Mouse (Mus musculus): ENCODE measurements around the gene Ccdc159. TPM values are rescaled to one million over a fixed set of nuclear protein-coding genes. Genes with fewer than 3 reads are reported as not detected.

Ccdc159 gene
- polyA plus RNA-seq, 1 experiment from 2014 or later: 3.5 TPM

DNA sequence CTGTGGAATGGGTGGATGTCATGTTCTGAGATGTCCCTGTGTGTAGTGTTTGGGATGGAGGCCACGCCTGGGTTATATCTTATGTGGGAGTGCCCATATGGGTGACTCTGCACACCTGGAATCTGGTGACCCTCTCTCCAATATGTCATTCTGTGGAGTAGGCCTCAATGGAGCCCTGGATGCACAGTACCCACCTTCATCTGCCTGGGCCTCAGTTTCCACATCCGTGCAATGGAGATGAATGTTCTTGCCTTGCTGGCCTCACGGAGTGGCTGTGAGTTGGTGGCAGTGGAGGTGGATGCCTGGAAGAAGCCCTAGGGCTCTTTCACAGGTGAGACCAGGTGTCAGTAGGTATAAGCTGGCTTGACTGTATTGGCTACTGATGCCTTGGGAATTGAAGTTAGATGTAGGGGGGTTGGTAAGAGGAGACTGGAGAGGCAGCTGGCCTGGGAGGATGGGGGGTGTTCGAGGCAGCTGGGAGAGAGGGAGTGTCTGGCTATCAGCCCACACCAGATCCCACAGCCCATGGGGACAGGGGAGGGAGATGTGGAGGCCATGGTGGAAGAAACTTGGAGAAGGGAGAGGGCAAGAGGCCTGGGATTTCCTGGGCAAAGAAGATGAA, 11.1 kb downstream of the Ccdc159 start:
- H3K9me3 ChIP-seq (ENCODE audit: control insufficient read depth, low read length): no peaks in the 10 kb centered on the region
- no peak overlapping the region for H3K4me2 ChIP-seq (ENCODE audit: low read depth, severe bottlenecking)
- WGBS: 80% methylated on average over 4 of the region's 4 CpGs
- H3K4me1 ChIP-seq (ENCODE audit: control insufficient read depth, insufficient read depth, low read length): no peaks in the 10 kb centered on the region
- no peak overlapping the region for H3K9ac ChIP-seq (ENCODE audit: low read length)
- ATAC-seq (ENCODE audit: insufficient number of reproducible peaks, low FRiP score, low TSS enrichment, low read depth) (no peak), DNase-seq (ENCODE audit: low spot score) (no peak)
- no peaks in the 10 kb centered on the region for H3K27me3 ChIP-seq (ENCODE audit: control insufficient read depth, insufficient read depth, low read length)
- H3K36me3 ChIP-seq (ENCODE audit: control insufficient read depth, insufficient read depth, low read length): no peaks in the 10 kb centered on the region
- no peak overlapping the region for H3K4me3 ChIP-seq (ENCODE audit: low read depth, low read length)
- H3K27ac ChIP-seq (replicated peaks; ENCODE audit: low read depth, low read length): no peak overlapping the region

DNA sequence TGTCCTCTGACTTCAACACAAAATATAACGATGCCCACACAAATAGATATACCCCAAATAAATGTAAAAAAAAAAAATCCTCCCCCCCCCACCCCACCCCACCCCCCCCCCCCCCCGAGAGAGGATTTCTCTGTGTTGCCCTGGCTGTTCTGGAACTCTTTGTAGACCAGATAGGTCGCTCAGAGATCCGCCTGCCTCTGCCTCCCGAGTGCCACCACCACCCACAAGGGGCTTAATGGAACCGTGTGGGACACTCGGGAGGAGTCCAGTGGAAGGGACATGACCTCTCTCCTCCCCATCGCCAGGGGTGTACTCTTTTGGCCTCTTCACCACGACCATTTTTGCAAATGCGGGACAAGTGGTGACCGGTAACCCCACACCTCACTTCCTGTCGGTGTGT, 15.8 kb downstream of the Ccdc159 start:
- Histone ChIP-seq H3K27ac (replicated peaks; ENCODE audit: low read depth, low read length) (no peak overlapping the region), H3K4me3 (ENCODE audit: low read depth, low read length) (no peak overlapping the region), H3K9ac (ENCODE audit: low read length) (no peak overlapping the region), H3K4me1 (ENCODE audit: control insufficient read depth, insufficient read depth, low read length) (0 out of 2 replicates have a peak, but pooled peaks cover 5% of the 10 kb centered on the region), H3K27me3 (ENCODE audit: control insufficient read depth, insufficient read depth, low read length) (peaks cover 9% of the 10 kb centered on the region), H3K36me3 (ENCODE audit: control insufficient read depth, insufficient read depth, low read length) (no peaks in the 10 kb centered on the region), H3K4me2 (ENCODE audit: low read depth, severe bottlenecking) (no peak overlapping the region), H3K9me3 (ENCODE audit: control insufficient read depth, low read length) (no peaks in the 10 kb centered on the region)
- 74% methylated on average over 11 of the region's 12 CpGs for WGBS
- ATAC-seq (ENCODE audit: insufficient number of reproducible peaks, low FRiP score, low TSS enrichment, low read depth) (no peak), DNase-seq (ENCODE audit: low spot score) (no peak)

DNA sequence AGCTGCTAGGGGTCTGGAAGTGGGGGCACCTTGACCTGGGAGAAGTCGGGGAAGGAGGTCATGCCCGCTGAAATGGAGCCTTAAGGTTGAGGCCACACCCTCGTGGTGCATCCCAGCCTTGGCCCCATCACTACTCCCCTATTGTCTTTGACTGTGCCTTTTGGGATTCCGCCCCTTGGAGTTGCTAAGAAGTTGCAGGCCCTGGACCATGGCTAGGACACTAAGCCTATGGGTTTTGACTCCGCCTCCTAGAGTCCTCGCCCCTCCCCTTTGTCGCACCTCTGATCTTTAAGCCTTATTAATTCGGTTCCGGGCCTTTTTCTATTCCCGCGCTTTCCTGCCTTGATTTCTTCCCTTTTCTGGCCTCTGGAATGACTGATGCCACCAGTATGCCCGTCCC, 16.4 kb downstream of the Ccdc159 start:
- Histone ChIP-seq H3K4me1 (ENCODE audit: control insufficient read depth, insufficient read depth, low read length) (0 out of 2 replicates have a peak, but pooled peaks cover 5% of the 10 kb centered on the region), H3K4me3 (ENCODE audit: low read depth, low read length) (no peak overlapping the region), H3K27ac (replicated peaks; ENCODE audit: low read depth, low read length) (no peak overlapping the region), H3K9ac (ENCODE audit: low read length) (no peak overlapping the region), H3K9me3 (ENCODE audit: control insufficient read depth, low read length) (no peaks in the 10 kb centered on the region), H3K36me3 (ENCODE audit: control insufficient read depth, insufficient read depth, low read length) (no peaks in the 10 kb centered on the region), H3K27me3 (ENCODE audit: control insufficient read depth, insufficient read depth, low read length) (peaks cover 14% of the 10 kb centered on the region), H3K4me2 (ENCODE audit: low read depth, severe bottlenecking) (no peak overlapping the region)
- no peak for ATAC-seq (ENCODE audit: insufficient number of reproducible peaks, low FRiP score, low TSS enrichment, low read depth)
- no peak for DNase-seq (ENCODE audit: low spot score)
- 43% methylated on average over 12 of the region's 12 CpGs for WGBS

DNA sequence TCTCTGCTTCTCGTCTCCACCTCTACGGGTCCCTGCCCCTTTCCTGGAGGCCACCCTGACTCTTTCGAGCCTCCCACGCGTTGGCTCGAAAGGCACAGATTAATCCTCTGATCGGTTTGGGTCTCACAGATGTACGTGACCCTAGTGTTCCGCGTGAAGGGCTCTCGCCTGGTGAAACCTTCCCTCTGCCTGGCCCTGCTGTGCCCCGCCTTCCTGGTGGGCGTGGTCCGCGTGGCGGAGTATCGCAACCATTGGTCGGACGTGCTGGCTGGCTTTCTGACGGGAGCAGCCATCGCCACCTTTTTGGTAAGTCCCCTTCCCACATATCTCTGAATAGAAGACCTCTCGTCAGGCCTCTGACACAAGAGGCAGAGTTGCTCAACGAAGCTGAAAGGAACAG, 17.0 kb downstream of the Ccdc159 start:
- no peak overlapping the region for H3K4me2 ChIP-seq (ENCODE audit: low read depth, severe bottlenecking)
- 13% methylated on average over 23 of the region's 23 CpGs for WGBS
- H3K4me1 ChIP-seq (ENCODE audit: control insufficient read depth, insufficient read depth, low read length): 0 out of 2 replicates have a peak, but pooled peaks cover 5% of the 10 kb centered on the region
- DNase-seq (ENCODE audit: low spot score) (peak; percentile 54), ATAC-seq (ENCODE audit: insufficient number of reproducible peaks, low FRiP score, low TSS enrichment, low read depth) (no peak)
- peaks cover 14% of the 10 kb centered on the region for H3K27me3 ChIP-seq (ENCODE audit: control insufficient read depth, insufficient read depth, low read length)
- H3K36me3 ChIP-seq (ENCODE audit: control insufficient read depth, insufficient read depth, low read length): no peaks in the 10 kb centered on the region
- no peak overlapping the region for H3K27ac ChIP-seq (replicated peaks; ENCODE audit: low read depth, low read length)
- no peak overlapping the region for H3K9ac ChIP-seq (ENCODE audit: low read length)
- H3K4me3 ChIP-seq (ENCODE audit: low read depth, low read length): no peak overlapping the region
- no peaks in the 10 kb centered on the region for H3K9me3 ChIP-seq (ENCODE audit: control insufficient read depth, low read length)

DNA sequence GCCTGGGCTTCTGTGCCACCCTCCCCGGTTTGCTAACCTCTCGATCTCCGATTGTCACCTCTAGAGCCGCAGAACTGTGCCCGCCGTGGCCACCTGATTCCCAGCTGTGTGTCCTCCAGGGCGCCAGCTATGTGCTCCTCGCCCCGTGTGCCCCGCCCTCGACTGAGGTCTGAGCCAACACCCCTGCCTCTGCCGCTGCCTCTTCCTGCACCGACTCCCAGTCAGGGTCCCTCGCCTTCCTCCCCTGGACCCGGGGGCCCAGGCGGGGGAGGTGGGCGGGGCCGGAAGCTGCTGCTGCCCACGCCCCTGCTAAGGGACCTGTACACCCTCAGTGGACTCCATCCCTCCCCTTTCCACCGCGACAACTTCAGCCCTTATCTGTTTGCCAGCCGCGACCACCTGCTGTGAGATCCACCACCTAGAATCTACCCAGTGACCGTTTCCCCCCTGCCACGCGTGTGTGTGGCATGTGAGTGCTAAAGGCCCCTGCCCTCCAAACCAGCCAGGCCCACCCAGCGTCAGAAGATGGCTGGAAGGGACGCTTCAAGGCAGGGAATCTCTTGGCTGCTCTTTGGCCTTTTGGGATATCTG, 20.4 kb downstream of the Ccdc159 start:
- Histone ChIP-seq H3K9me3 (ENCODE audit: control insufficient read depth, low read length) (no peaks in the 10 kb centered on the region), H3K27ac (replicated peaks; ENCODE audit: low read depth, low read length) (no peak overlapping the region), H3K4me1 (ENCODE audit: control insufficient read depth, insufficient read depth, low read length) (0 out of 2 replicates have a peak, but pooled peaks cover 5% of the 10 kb centered on the region), H3K9ac (ENCODE audit: low read length) (no peak overlapping the region), H3K27me3 (ENCODE audit: control insufficient read depth, insufficient read depth, low read length) (peaks cover 14% of the 10 kb centered on the region), H3K4me3 (ENCODE audit: low read depth, low read length) (no peak overlapping the region), H3K4me2 (ENCODE audit: low read depth, severe bottlenecking) (peak overlapping the region; percentile 22), H3K36me3 (ENCODE audit: control insufficient read depth, insufficient read depth, low read length) (no peaks in the 10 kb centered on the region)
- ATAC-seq (ENCODE audit: insufficient number of reproducible peaks, low FRiP score, low TSS enrichment, low read depth) (no peak), DNase-seq (ENCODE audit: low spot score) (no peak)
- 3% methylated on average over 24 of the region's 28 CpGs for WGBS

DNA sequence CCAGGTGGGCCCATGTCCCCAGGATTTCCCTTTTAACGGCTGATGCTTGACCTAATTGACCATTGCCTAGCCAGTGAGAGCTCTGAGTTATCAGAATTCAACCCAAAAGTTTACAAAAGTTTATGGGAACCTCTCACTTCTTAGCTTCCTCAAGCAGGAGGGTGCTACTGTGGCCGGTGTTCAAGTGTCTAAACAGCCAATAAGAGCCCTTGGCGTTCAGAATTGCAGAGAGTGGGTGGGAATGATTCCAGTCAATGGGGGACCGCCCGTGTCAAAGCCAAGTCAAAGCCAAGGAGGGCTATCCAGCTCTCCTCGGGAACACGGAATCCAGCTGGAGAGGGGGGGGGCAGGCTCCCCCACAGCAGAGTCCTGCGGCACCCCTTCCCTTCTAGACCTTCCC, 20.9 kb downstream of the Ccdc159 start:
- no peaks in the 10 kb centered on the region for H3K36me3 ChIP-seq (ENCODE audit: control insufficient read depth, insufficient read depth, low read length)
- H3K9ac ChIP-seq (ENCODE audit: low read length): no peak overlapping the region
- no peak overlapping the region for H3K27ac ChIP-seq (replicated peaks; ENCODE audit: low read depth, low read length)
- H3K27me3 ChIP-seq (ENCODE audit: control insufficient read depth, insufficient read depth, low read length): peaks cover 14% of the 10 kb centered on the region
- 0 out of 2 replicates have a peak, but pooled peaks cover 5% of the 10 kb centered on the region for H3K4me1 ChIP-seq (ENCODE audit: control insufficient read depth, insufficient read depth, low read length)
- DNase-seq (ENCODE audit: low spot score) (no peak), ATAC-seq (ENCODE audit: insufficient number of reproducible peaks, low FRiP score, low TSS enrichment, low read depth) (no peak)
- no peak overlapping the region for H3K4me3 ChIP-seq (ENCODE audit: low read depth, low read length)
- WGBS: 45% methylated on average over 8 of the region's 8 CpGs
- no peak overlapping the region for H3K4me2 ChIP-seq (ENCODE audit: low read depth, severe bottlenecking)
- H3K9me3 ChIP-seq (ENCODE audit: control insufficient read depth, low read length): no peaks in the 10 kb centered on the region

DNA sequence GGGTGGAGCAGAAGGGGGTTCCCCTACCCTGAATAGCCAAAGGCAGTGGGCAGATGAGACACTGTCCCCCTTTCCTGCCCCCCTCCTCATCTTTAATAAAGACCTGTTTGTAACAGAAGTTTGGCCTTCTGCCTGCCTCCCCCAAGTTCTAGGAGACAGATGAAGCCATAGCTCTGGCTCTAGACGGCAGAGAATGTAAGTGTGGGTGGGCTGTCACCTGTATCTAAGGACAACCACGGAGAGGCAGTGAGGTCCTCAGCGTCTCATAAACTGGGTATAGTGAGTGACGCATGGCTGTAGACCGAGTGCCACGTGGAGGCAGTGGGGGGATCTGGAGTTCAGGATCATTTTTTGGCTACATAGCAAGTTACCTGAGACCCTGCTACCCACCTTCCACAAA, 21.5 kb downstream of the Ccdc159 start:
- no peaks in the 10 kb centered on the region for H3K36me3 ChIP-seq (ENCODE audit: control insufficient read depth, insufficient read depth, low read length)
- H3K9me3 ChIP-seq (ENCODE audit: control insufficient read depth, low read length): no peaks in the 10 kb centered on the region
- peaks cover 11% of the 10 kb centered on the region for H3K27me3 ChIP-seq (ENCODE audit: control insufficient read depth, insufficient read depth, low read length)
- no peak overlapping the region for H3K4me2 ChIP-seq (ENCODE audit: low read depth, severe bottlenecking)
- no peak overlapping the region for H3K27ac ChIP-seq (replicated peaks; ENCODE audit: low read depth, low read length)
- no peak overlapping the region for H3K4me3 ChIP-seq (ENCODE audit: low read depth, low read length)
- DNase-seq (ENCODE audit: low spot score) (no peak), ATAC-seq (ENCODE audit: insufficient number of reproducible peaks, low FRiP score, low TSS enrichment, low read depth) (no peak)
- WGBS: 71% methylated on average over 6 of the region's 6 CpGs
- H3K9ac ChIP-seq (ENCODE audit: low read length): no peak overlapping the region
- 0 out of 2 replicates have a peak, but pooled peaks cover 5% of the 10 kb centered on the region for H3K4me1 ChIP-seq (ENCODE audit: control insufficient read depth, insufficient read depth, low read length)

DNA sequence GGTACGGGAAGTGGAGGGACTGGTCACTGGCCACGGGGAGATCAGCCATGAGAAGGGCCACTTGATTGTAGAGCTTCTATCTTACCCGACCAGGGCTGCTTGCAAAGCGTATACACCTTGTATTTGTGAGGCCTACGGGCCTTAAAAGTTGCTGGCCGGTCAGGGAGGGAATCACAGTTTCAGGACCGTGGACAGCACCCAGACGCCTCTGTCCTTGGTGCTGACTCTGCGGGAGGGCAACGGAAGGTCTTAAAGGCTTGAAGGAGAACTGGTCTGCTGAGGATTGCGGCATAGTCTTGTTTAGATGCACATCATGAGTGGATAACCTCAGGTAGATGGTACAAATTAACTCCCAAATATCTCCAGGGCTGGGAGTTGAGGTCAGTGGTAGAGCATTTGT, 23.1 kb downstream of the Ccdc159 start:
- peak; percentile 93 for DNase-seq (ENCODE audit: low spot score)
- H3K9ac ChIP-seq (ENCODE audit: low read length): no peak overlapping the region
- no peaks in the 10 kb centered on the region for H3K36me3 ChIP-seq (ENCODE audit: control insufficient read depth, insufficient read depth, low read length)
- no peak overlapping the region for H3K4me2 ChIP-seq (ENCODE audit: low read depth, severe bottlenecking)
- no peak overlapping the region for H3K4me3 ChIP-seq (ENCODE audit: low read depth, low read length)
- 0 out of 2 replicates have a peak, but pooled peaks cover 5% of the 10 kb centered on the region for H3K4me1 ChIP-seq (ENCODE audit: control insufficient read depth, insufficient read depth, low read length)
- peaks cover 11% of the 10 kb centered on the region for H3K27me3 ChIP-seq (ENCODE audit: control insufficient read depth, insufficient read depth, low read length)
- no peaks in the 10 kb centered on the region for H3K9me3 ChIP-seq (ENCODE audit: control insufficient read depth, low read length)
- no peak for ATAC-seq (ENCODE audit: insufficient number of reproducible peaks, low FRiP score, low TSS enrichment, low read depth)
- no peak overlapping the region for H3K27ac ChIP-seq (replicated peaks; ENCODE audit: low read depth, low read length)
- 14% methylated on average over 11 of the region's 11 CpGs for WGBS

Measured in limb, embryonic 11.5 days (tissue).